Mouse (Mus musculus) neural tube, embryonic 14.5 days (tissue): ENCODE results near the gene Rabgap1l. TPM values are rescaled to one million over a fixed set of nuclear protein-coding genes. Genes with fewer than 3 reads are reported as not detected.

Experiments used
- ATAC-seq: fragments of 200-750 bp; cut with Nextera tagmentation; 2 replicates; pipeline ENCODE4 v1.8.0; 2017; ENCODE audit warnings: low read depth, mild to moderate bottlenecking, moderate TSS enrichment, moderate library complexity
- H3K27ac ChIP-seq: fragments of 300-500 bp; sonication (generic); 2 replicates; pipeline ENCODE4 v1.5.1; 2014; ENCODE audit warnings: low read depth, mild to moderate bottlenecking, control low read depth, low read length, moderate library complexity, mixed read lengths
- H3K27me3 ChIP-seq: fragments of 300-500 bp; sonication (generic); 2 replicates; pipeline ENCODE4 v1.6.1; 2014; ENCODE audit warnings: low read length; ENCODE audit not compliant: control insufficient read depth, insufficient read depth
- H3K36me3 ChIP-seq: fragments of 300-500 bp; sonication (generic); 2 replicates; pipeline ENCODE4 v1.6.1; 2014; ENCODE audit warnings: low read length, mixed read lengths; ENCODE audit not compliant: control insufficient read depth, insufficient read depth
- H3K4me1 ChIP-seq: fragments of 300-500 bp; sonication (generic); 2 replicates; pipeline ENCODE4 v1.6.1; 2014; ENCODE audit warnings: low read length; ENCODE audit not compliant: control insufficient read depth, insufficient read depth
- H3K4me2 ChIP-seq: fragments of 300-500 bp; sonication (generic); 2 replicates; pipeline ENCODE4 v1.6.1; 2014; ENCODE audit warnings: mild to moderate bottlenecking, low read depth, low read length, control low read depth
- H3K4me3 ChIP-seq: fragments of 300-500 bp; sonication (generic); 2 replicates; pipeline ENCODE4 v1.5.1; 2014; ENCODE audit warnings: low read depth, low read length, control low read depth, mixed read lengths
- H3K9ac ChIP-seq: fragments of 300-500 bp; sonication (generic); replicated peaks from 2 replicates; pipeline ENCODE4 v1.6.1; 2014; ENCODE audit warnings: low read depth, mild to moderate bottlenecking, control low read depth, low read length, mixed read lengths
- H3K9me3 ChIP-seq: fragments of 300-500 bp; sonication (generic); 2 replicates; pipeline ENCODE4 v1.6.1; 2016; ENCODE audit warnings: low read length; ENCODE audit not compliant: control insufficient read depth
- WGBS: fragments of 180-500 bp; shearing (Covaris S2); extraction: QIAGEN DNeasy Blood & Tissue Kit; methylation state at CpG from one replicate; pipeline ENCODE4 v1.1.7; 2014; 5-methylcytosine and 5-hydroxymethylcytosine counted together
- polyA plus RNA-seq: library from polyadenylated mRNA; unstranded; fragments of >200 nt; fragmentation: Nextera tagmentation; extraction: Ambion mirVana; gene quantifications from 2 replicates; pipeline ENCODE4 v1.2.1, GENCODE M21; 2014

The Rabgap1l gene
- polyA plus RNA-seq, 1 experiment from 2014 or later = 61.3 TPM

GRCm38 (mm10) chr1:160306866-160307616 lies 486.0 kb downstream of the Rabgap1l start:
- no peaks in the 10 kb centered on the region for H3K4me1 ChIP-seq
- WGBS = 75% methylated on average over 10 of the region's 10 CpGs
- H3K4me3 ChIP-seq = no peak overlapping the region
- H3K36me3 ChIP-seq = no peaks in the 10 kb centered on the region
- no peaks in the 10 kb centered on the region for H3K27me3 ChIP-seq
- H3K4me2 ChIP-seq = no peak overlapping the region
- ATAC-seq = no peak
- H3K9ac ChIP-seq = no peak overlapping the region
- no peaks in the 10 kb centered on the region for H3K9me3 ChIP-seq
- no peak overlapping the region for H3K27ac ChIP-seq

GRCm38 (mm10) chr1:160306336-160306735 lies 486.7 kb downstream of the Rabgap1l start:
- Histone ChIP-seq H3K4me3 (no peak overlapping the region), H3K4me2 (no peak overlapping the region), H3K9me3 (no peaks in the 10 kb centered on the region), H3K4me1 (no peaks in the 10 kb centered on the region), H3K36me3 (no peaks in the 10 kb centered on the region), H3K27ac (no peak overlapping the region), H3K27me3 (no peaks in the 10 kb centered on the region), H3K9ac (no peak overlapping the region)
- WGBS = 77% methylated on average over 6 of the region's 6 CpGs
- ATAC-seq = no peak

- Histone ChIP-seq H3K27me3 (no peaks in the 10 kb centered on the region), H3K4me1 (no peaks in the 10 kb centered on the region), H3K4me3 (no peak overlapping the region), H3K9ac (no peak overlapping the region), H3K27ac (no peak overlapping the region), H3K4me2 (no peak overlapping the region), H3K36me3 (no peaks in the 10 kb centered on the region), H3K9me3 (no peaks in the 10 kb centered on the region)
- no peak for ATAC-seq
- 93% methylated on average over 1 of the region's 1 CpGs for WGBS
Measured at GRCm38 (mm10) chr1:160305826-160306225, 487.2 kb downstream of the Rabgap1l start.

- Histone ChIP-seq H3K4me2 (no peak overlapping the region), H3K36me3 (no peaks in the 10 kb centered on the region), H3K4me3 (no peak overlapping the region), H3K9me3 (no peaks in the 10 kb centered on the region), H3K27ac (no peak overlapping the region), H3K9ac (no peak overlapping the region), H3K4me1 (no peaks in the 10 kb centered on the region), H3K27me3 (no peaks in the 10 kb centered on the region)
- WGBS = 55% methylated on average over 6 of the region's 6 CpGs
- ATAC-seq = no peak; the same call in 1 of the 2 replicates
Measured at GRCm38 (mm10) chr1:160304969-160305498, 488.0 kb downstream of the Rabgap1l start.

- no peak overlapping the region for H3K27ac ChIP-seq
- no peaks in the 10 kb centered on the region for H3K27me3 ChIP-seq
- 75% methylated on average over 1 of the region's 1 CpGs for WGBS
- no peak for ATAC-seq
- no peaks in the 10 kb centered on the region for H3K36me3 ChIP-seq
- H3K9ac ChIP-seq = no peak overlapping the region
- no peaks in the 10 kb centered on the region for H3K9me3 ChIP-seq
- H3K4me1 ChIP-seq = no peaks in the 10 kb centered on the region
- H3K4me3 ChIP-seq = no peak overlapping the region
- no peak overlapping the region for H3K4me2 ChIP-seq
Measured at GRCm38 (mm10) chr1:160302268-160302667, 490.7 kb downstream of the Rabgap1l start.

GRCm38 (mm10) chr1:160301156-160301555 lies 491.9 kb downstream of the Rabgap1l start:
- Histone ChIP-seq H3K27me3 (no peaks in the 10 kb centered on the region), H3K4me3 (no peak overlapping the region), H3K9ac (no peak overlapping the region), H3K27ac (no peak overlapping the region), H3K9me3 (no peaks in the 10 kb centered on the region), H3K4me1 (no peaks in the 10 kb centered on the region), H3K36me3 (no peaks in the 10 kb centered on the region), H3K4me2 (no peak overlapping the region)
- 88% methylated on average over 6 of the region's 6 CpGs for WGBS
- ATAC-seq = no peak

- no peak overlapping the region for H3K9ac ChIP-seq
- ATAC-seq = no peak
- WGBS = 87% methylated on average over 2 of the region's 2 CpGs
- H3K36me3 ChIP-seq = no peaks in the 10 kb centered on the region
- no peak overlapping the region for H3K4me2 ChIP-seq
- H3K4me3 ChIP-seq = no peak overlapping the region
- no peaks in the 10 kb centered on the region for H3K27me3 ChIP-seq
- H3K4me1 ChIP-seq = no peaks in the 10 kb centered on the region
- no peaks in the 10 kb centered on the region for H3K9me3 ChIP-seq
- H3K27ac ChIP-seq = no peak overlapping the region
Measured at GRCm38 (mm10) chr1:160300704-160301103, 492.3 kb downstream of the Rabgap1l start.

GRCm38 (mm10) chr1:160299979-160300378 lies 493.0 kb downstream of the Rabgap1l start:
- no peak for ATAC-seq
- no peak overlapping the region for H3K4me3 ChIP-seq
- H3K9me3 ChIP-seq = no peaks in the 10 kb centered on the region
- H3K36me3 ChIP-seq = no peaks in the 10 kb centered on the region
- no peak overlapping the region for H3K27ac ChIP-seq
- no peaks in the 10 kb centered on the region for H3K27me3 ChIP-seq
- H3K4me1 ChIP-seq = no peaks in the 10 kb centered on the region
- WGBS = 84% methylated on average over 4 of the region's 4 CpGs
- H3K9ac ChIP-seq = no peak overlapping the region
- no peak overlapping the region for H3K4me2 ChIP-seq

- Histone ChIP-seq H3K4me1 (no peaks in the 10 kb centered on the region), H3K9ac (no peak overlapping the region), H3K36me3 (no peaks in the 10 kb centered on the region), H3K4me3 (no peak overlapping the region), H3K27me3 (no peaks in the 10 kb centered on the region), H3K27ac (no peak overlapping the region), H3K4me2 (no peak overlapping the region), H3K9me3 (no peaks in the 10 kb centered on the region)
- 86% methylated on average over 1 of the region's 1 CpGs for WGBS
- ATAC-seq = no peak
Measured at GRCm38 (mm10) chr1:160298893-160299292, 494.1 kb downstream of the Rabgap1l start.
